Mouse (Mus musculus) midbrain, embryonic 13.5 days (tissue): Measurements from ENCODE around the gene Itsn2. TPM values are rescaled to one million over a fixed set of nuclear protein-coding genes. Genes with fewer than 3 reads are reported as not detected.
"Not testable (repeated sequence)": the region's sequence is repeated elsewhere in the genome, so short reads cannot be mapped to it uniquely, and the experiment has no call there.

Experiments
- ATAC-seq: fragments of 200-750 bp; cut with Nextera tagmentation; 2 replicates; pipeline ENCODE4 v1.8.0; 2017; ENCODE audit warnings: mild to moderate bottlenecking, moderate TSS enrichment, moderate library complexity
- H3K27ac ChIP-seq: fragments of 300-500 bp; sonication (generic); 2 replicates; pipeline ENCODE4 v1.5.1; 2015; ENCODE audit warnings: inconsistent platforms, mild to moderate bottlenecking, moderate library complexity
- H3K27me3 ChIP-seq: fragments of 300-500 bp; sonication (generic); 2 replicates; pipeline ENCODE4 v1.6.1; 2015; ENCODE audit warnings: mild to moderate bottlenecking, inconsistent platforms
- H3K36me3 ChIP-seq: fragments of 300-500 bp; sonication (generic); 2 replicates; pipeline ENCODE4 v1.6.1; 2015; ENCODE audit warnings: mild to moderate bottlenecking, inconsistent platforms
- H3K4me1 ChIP-seq: fragments of 300-500 bp; sonication (generic); replicated peaks from 2 replicates; pipeline ENCODE4 v1.6.1; 2015; ENCODE audit warnings: inconsistent platforms
- H3K4me2 ChIP-seq: fragments of 300-500 bp; sonication (generic); replicated peaks from 2 replicates; pipeline ENCODE4 v1.6.1; 2015; ENCODE audit warnings: moderate library complexity, mild to moderate bottlenecking, inconsistent platforms
- H3K4me3 ChIP-seq: fragments of 300-500 bp; sonication (generic); replicated peaks from 2 replicates; pipeline ENCODE4 v1.5.1; 2015; ENCODE audit warnings: mild to moderate bottlenecking, inconsistent platforms
- H3K9ac ChIP-seq: fragments of 300-500 bp; sonication (generic); replicated peaks from 2 replicates; pipeline ENCODE4 v1.6.1; 2015; ENCODE audit warnings: mild to moderate bottlenecking, inconsistent platforms
- H3K9me3 ChIP-seq: fragments of 300-500 bp; sonication (generic); 2 replicates; pipeline ENCODE4 v1.6.1; 2016; ENCODE audit warnings: mild to moderate bottlenecking, inconsistent platforms
- WGBS: fragments of 180-500 bp; shearing (Covaris S2); methylation state at CpG from one replicate; pipeline ENCODE4 v1.1.7; 2015; 5-methylcytosine and 5-hydroxymethylcytosine counted together
- polyA plus RNA-seq: library from polyadenylated mRNA; unstranded; fragments of >200 nt; fragmentation: Nextera tagmentation; extraction: Ambion mirVana; gene quantifications from 2 replicates; pipeline ENCODE4 v1.2.1, GENCODE M21; 2015

The Itsn2 gene
- polyA plus RNA-seq, 1 experiment from 2014 or later: 17.3 TPM

DNA sequence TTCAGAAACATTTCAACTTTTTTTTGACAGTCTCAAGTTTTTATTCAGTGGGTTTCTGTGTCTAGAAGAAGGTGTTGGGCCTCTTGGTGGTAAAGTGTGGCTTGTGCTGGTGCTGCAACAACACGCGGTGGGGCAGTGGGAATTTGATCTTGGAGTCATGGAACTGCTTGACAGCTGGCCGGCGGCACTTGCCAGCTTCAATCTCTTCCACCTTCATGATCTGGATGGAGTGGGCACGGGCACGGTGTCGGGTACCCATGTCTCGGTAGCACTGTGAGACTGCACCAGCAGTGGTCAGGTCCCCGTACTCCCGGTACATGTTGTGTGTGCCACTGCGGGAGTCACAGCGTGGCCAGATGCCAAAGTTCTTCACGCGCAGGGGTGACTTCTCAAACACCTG lies 96.9 kb downstream of the Itsn2 start:
- Histone ChIP-seq H3K36me3 (no peaks in the 10 kb centered on the region), H3K4me3 (no peak overlapping the region), H3K9me3 (no peaks in the 10 kb centered on the region), H3K27me3 (no peaks in the 10 kb centered on the region), H3K4me2 (no peak overlapping the region), H3K4me1 (no peaks in the 10 kb centered on the region), H3K27ac (no peak overlapping the region), H3K9ac (no peak overlapping the region)
- WGBS: 96% methylated on average over 14 of the region's 14 CpGs
- no peak for ATAC-seq

DNA sequence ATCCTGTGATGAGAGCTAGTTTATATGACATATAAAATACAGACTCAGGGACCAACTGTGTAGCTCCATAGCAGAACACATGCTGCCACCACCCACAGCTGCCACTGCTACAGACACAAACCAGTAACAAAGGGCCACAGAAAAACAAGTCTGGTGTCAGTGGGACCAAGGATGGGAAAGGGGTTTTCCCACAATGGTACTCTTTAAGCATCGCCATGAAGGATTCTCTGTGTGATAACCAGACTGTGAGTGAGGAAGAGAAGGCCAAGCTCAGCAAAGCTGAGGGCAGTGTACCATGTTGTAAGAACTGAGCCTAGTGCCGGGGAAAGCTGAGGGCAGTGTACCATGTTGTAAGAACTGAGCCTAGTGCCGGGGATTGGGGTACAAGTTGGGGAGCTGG lies 98.8 kb downstream of the Itsn2 start:
- H3K4me1 ChIP-seq: no peaks in the 10 kb centered on the region
- H3K27ac ChIP-seq: no peak overlapping the region
- no peaks in the 10 kb centered on the region for H3K36me3 ChIP-seq
- no peaks in the 10 kb centered on the region for H3K27me3 ChIP-seq
- 90% methylated on average over 3 of the region's 3 CpGs for WGBS
- no peaks in the 10 kb centered on the region for H3K9me3 ChIP-seq
- H3K4me2 ChIP-seq: no peak overlapping the region
- no peak overlapping the region for H3K9ac ChIP-seq
- H3K4me3 ChIP-seq: no peak overlapping the region
- no peak for ATAC-seq

DNA sequence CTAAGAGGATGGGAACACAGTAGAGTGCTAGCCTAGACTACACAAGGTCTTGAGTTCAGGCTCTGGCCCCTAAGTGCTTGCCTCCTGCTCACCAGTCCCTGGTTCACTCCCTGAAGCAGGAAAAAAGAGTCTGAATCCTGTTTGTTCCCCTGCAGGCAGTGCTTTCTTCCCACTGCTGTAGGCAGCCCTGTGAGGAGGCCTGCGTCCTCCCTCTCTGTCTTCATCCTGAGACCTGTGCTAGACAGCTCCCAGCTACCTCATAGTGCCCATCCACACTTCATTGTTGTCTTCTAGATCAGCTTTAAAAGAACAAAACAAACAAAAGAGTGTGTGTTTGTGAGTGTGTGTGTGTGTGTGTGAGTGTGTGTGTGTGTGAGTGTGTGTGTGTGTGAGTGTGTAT lies 102.1 kb downstream of the Itsn2 start:
- Histone ChIP-seq H3K9me3 (no peaks in the 10 kb centered on the region), H3K4me1 (no peaks in the 10 kb centered on the region), H3K27me3 (no peaks in the 10 kb centered on the region), H3K4me2 (no peak overlapping the region), H3K27ac (no peak overlapping the region), H3K36me3 (peaks cover 14% of the 10 kb centered on the region; the same call in 1 of the 2 replicates), H3K4me3 (no peak overlapping the region), H3K9ac (no peak overlapping the region)
- no peak for ATAC-seq
- whole genome bisulfite sequencing: 95% methylated on average over 1 of the region's 1 CpGs

DNA sequence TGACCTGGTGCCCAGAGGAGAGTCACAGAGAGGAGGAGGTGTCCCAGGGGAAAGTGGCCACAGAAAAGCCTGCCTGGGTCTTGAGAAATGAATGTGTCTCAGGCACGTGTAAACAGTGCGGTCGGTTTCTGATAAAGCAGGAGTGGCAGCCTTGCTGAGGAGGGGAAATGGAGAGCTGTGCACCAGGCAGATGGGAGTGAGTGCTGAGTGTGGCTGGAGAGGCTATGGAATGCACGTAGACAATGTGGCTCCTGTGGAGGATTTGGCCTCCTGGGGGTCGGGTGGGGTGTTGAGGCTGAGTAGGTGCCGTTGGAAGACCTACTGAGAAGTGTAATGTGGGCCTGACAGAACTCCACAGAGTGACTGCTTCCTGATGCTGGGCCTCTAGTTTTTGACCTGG lies 113.2 kb downstream of the Itsn2 start:
- not testable (repeated sequence) for H3K27ac ChIP-seq, H3K27me3 ChIP-seq, H3K4me3 ChIP-seq, H3K9ac ChIP-seq, H3K9me3 ChIP-seq, H3K4me2 ChIP-seq, ATAC-seq, H3K4me1 ChIP-seq
- H3K36me3 ChIP-seq: peaks cover 45% of the 10 kb centered on the region
- WGBS: 75% methylated on average over 6 of the region's 6 CpGs

DNA sequence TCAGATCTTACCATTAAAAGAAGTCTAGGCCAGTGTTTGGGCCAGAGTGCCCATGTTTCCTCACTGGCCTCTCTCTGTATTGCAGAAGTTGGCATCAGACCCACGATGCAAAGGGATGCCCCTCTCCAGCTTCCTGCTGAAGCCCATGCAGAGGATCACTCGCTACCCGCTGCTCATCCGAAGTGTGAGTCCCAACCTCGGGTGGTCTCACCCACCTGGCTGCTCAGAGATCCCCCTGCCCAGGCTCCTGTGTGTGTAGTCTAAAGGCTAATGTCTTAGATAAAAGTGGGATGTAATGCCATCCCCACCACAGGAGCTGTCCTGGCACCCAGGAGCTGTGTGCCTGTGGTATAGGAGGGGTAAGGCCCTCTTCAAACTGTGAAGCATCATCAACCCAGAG lies 113.7 kb downstream of the Itsn2 start:
- Histone ChIP-seq H3K9me3 (no peaks in the 10 kb centered on the region), H3K4me1 (no peaks in the 10 kb centered on the region), H3K9ac (no peak overlapping the region), H3K4me2 (no peak overlapping the region), H3K36me3 (peaks cover 44% of the 10 kb centered on the region), H3K27ac (no peak overlapping the region), H3K27me3 (no peaks in the 10 kb centered on the region), H3K4me3 (no peak overlapping the region)
- no peak for ATAC-seq
- 93% methylated on average over 5 of the region's 5 CpGs for WGBS

DNA sequence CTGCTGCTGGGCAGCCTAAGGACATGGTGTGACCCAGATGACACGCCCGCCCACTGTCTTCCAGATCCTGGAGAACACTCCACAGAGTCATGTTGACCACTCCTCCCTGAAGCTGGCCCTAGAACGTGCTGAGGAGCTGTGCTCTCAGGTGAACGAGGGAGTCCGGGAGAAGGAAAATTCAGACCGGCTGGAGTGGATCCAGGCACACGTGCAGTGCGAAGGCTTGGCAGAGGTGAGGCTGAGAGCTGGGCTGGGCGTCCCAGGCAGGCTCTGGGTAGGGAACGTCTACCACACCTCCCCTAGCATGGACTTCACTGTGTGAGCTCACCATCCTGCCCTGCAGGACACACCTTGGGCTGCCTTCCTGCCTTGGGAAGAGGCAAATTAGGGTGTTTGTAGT lies 114.5 kb downstream of the Itsn2 start:
- no peaks in the 10 kb centered on the region for H3K4me1 ChIP-seq
- no peak for ATAC-seq
- H3K27me3 ChIP-seq: no peaks in the 10 kb centered on the region
- no peak overlapping the region for H3K27ac ChIP-seq
- H3K9me3 ChIP-seq: no peaks in the 10 kb centered on the region
- H3K4me3 ChIP-seq: no peak overlapping the region
- no peak overlapping the region for H3K4me2 ChIP-seq
- H3K9ac ChIP-seq: no peak overlapping the region
- WGBS: 90% methylated on average over 10 of the region's 10 CpGs
- H3K36me3 ChIP-seq: peaks cover 45% of the 10 kb centered on the region

DNA sequence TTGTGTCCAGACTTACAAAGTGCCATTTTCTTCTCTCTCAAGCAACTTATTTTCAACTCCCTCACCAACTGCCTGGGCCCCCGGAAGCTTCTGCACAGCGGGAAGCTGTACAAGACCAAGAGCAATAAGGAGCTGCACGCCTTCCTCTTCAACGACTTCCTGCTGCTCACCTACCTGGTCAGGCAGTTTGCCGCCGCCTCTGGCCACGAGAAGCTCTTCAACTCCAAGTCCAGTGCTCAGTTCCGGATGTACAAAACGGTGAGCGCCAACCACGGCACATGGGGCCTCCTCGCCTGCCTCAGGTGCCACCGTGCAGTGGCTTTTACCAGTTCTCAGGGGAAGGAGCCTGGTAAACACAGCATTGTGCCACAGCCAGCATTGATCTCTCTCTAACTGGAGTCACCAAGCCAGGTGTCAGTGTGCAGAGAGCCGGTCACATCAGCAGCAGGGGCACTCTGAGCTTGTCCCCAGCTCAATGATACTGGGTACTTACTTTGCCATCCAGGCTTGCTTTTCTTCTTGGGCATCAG lies 115.1 kb downstream of the Itsn2 start:
- 94% methylated on average over 14 of the region's 14 CpGs for WGBS
- no peak overlapping the region for H3K27ac ChIP-seq
- no peaks in the 10 kb centered on the region for H3K27me3 ChIP-seq
- H3K4me2 ChIP-seq: no peak overlapping the region
- no peaks in the 10 kb centered on the region for H3K9me3 ChIP-seq
- no peaks in the 10 kb centered on the region for H3K4me1 ChIP-seq
- H3K36me3 ChIP-seq: peaks cover 45% of the 10 kb centered on the region
- H3K4me3 ChIP-seq: no peak overlapping the region
- H3K9ac ChIP-seq: no peak overlapping the region
- no peak for ATAC-seq

DNA sequence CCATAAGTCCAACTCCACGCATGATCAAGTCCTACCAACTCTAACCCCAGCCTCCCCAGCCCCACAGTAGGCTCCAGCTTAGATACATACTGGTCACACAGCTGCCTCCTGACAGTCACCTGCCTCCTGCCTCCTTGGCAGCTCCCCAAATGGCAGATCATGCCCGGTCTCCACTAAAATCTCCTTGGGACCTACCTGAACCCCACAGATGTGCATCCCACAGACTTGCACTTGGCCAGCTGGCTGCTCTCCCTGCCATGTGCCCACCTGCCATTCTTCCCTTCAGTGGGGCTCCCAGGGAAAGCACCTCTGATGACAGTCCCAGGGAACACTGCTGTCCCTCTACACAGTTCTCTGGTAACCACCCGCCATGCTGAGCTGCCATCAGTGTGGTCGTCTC lies 115.9 kb downstream of the Itsn2 start:
- Histone ChIP-seq H3K27me3 (no peaks in the 10 kb centered on the region), H3K4me3 (no peak overlapping the region), H3K4me1 (no peaks in the 10 kb centered on the region), H3K9me3 (no peaks in the 10 kb centered on the region), H3K4me2 (no peak overlapping the region), H3K9ac (no peak overlapping the region), H3K27ac (no peak overlapping the region), H3K36me3 (peaks cover 49% of the 10 kb centered on the region)
- no peak for ATAC-seq
- WGBS: 93% methylated on average over 4 of the region's 4 CpGs

DNA sequence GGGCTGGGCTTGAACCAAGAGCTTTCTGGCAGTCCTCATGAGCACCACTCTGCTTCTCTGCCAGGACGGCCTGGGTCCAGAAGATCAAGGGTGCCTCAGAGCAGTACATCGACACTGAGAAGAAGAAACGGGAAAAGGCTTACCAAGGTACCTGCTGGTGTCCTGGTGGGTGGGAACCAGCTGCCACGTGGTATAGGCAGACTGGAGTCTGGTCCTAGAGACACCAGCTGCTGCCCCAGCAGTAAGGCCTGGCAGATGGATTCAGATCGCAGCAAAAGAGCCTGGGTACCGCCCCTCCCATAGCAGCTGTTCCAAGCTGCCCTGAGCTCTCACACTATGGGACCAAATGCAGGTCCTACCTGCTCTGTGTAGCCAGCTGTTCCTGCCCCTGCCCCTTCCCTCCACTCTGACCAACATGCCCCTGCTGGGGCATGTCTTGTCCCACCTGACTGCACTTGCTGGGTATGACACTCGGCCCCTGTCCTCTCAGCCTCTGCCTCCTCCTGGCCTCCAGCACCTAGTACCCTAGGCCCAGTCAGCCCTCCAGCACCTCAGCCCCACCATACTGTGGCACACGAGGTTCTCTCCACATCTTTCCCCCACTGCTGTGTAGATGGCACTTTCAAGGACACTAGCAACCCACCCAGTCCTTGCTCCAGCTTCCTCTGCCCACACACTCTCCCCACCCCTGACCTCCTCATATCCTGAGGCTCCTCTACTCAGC lies 116.6 kb downstream of the Itsn2 start:
- Histone ChIP-seq H3K27me3 (no peaks in the 10 kb centered on the region), H3K9ac (no peak overlapping the region), H3K4me2 (no peak overlapping the region), H3K27ac (no peak overlapping the region), H3K4me1 (no peaks in the 10 kb centered on the region), H3K36me3 (peaks cover 50% of the 10 kb centered on the region), H3K9me3 (no peaks in the 10 kb centered on the region), H3K4me3 (no peak overlapping the region)
- WGBS: 76% methylated on average over 8 of the region's 8 CpGs
- peak; percentile 70 for ATAC-seq

DNA sequence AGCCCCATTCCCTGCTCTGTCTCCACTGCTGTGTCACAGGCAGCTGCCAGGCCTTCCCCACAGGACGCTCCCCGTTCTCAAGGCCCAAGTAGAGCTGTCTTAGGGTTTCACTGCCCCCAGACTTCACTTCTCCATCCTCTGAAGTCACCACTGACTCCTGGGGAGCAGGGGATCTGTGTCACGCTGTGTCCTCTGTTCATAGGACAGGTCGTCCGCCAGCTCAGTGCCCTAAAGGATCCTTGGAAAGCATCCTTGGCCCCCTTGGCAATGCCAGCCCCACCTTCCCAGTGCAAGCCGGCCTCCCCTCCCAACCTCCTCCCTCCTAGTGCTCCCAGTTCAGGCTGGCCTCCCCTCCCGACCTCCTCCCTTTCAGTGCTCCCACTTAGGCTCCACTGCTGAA lies 117.5 kb downstream of the Itsn2 start:
- peaks cover 53% of the 10 kb centered on the region for H3K36me3 ChIP-seq
- no peak overlapping the region for H3K4me2 ChIP-seq
- no peaks in the 10 kb centered on the region for H3K9me3 ChIP-seq
- no peak overlapping the region for H3K4me3 ChIP-seq
- no peak overlapping the region for H3K27ac ChIP-seq
- no peak overlapping the region for H3K9ac ChIP-seq
- H3K27me3 ChIP-seq: no peaks in the 10 kb centered on the region
- no peaks in the 10 kb centered on the region for H3K4me1 ChIP-seq
- WGBS: 85% methylated on average over 7 of the region's 7 CpGs
- no peak for ATAC-seq

DNA sequence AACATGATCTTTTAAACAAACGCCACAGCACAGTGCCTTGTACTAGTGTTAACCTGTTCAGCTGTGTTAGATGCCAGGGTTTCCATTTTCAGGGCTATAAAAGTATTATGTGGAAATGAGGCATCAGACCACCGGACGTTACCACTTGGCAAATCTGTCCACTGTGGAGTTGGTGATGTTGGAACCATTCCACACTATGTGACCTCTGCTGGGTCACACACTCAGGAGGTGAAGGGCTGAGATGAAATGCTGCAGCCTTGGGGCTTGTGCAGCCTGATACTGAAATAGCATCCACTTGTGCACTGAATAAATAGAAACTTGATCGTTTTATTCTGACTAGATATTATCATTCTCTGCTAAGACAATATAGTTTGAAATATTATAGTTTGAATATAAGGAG lies 120.9 kb downstream of the Itsn2 start:
- H3K27me3 ChIP-seq: no peaks in the 10 kb centered on the region
- H3K27ac ChIP-seq: no peak overlapping the region
- ATAC-seq: no peak
- no peak overlapping the region for H3K4me3 ChIP-seq
- no peaks in the 10 kb centered on the region for H3K9me3 ChIP-seq
- whole genome bisulfite sequencing: 88% methylated on average over 4 of the region's 4 CpGs
- H3K4me2 ChIP-seq: no peak overlapping the region
- peaks cover 39% of the 10 kb centered on the region for H3K36me3 ChIP-seq
- H3K9ac ChIP-seq: no peak overlapping the region
- peaks cover 3% of the 10 kb centered on the region; the same call in 1 of the 2 replicates for H3K4me1 ChIP-seq

DNA sequence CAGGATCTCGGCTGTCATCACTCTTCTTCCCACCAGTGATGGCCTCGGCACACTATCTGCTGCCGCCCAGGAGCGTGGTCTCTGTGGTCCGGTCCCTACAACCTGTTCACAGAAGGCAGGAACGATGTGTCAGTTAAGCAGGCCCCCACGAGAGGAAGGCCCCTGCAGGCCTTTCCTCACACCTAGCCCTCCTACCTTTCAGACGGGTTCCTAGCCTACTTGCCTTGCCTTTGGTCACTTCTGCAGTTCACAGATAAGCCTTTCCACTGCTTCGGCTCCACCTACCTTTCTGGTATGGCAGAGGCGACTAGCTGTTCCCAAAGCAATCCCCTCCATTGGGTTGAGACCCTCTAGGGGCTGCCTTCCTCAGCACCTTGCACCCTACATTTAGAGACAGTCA lies 123.2 kb downstream of the Itsn2 start:
- no peak overlapping the region for H3K4me2 ChIP-seq
- H3K9ac ChIP-seq: no peak overlapping the region
- no peaks in the 10 kb centered on the region for H3K9me3 ChIP-seq
- H3K4me1 ChIP-seq: peaks cover 3% of the 10 kb centered on the region; the same call in 1 of the 2 replicates
- no peak overlapping the region for H3K4me3 ChIP-seq
- ATAC-seq: no peak
- no peaks in the 10 kb centered on the region for H3K27me3 ChIP-seq
- H3K27ac ChIP-seq: no peak overlapping the region
- 85% methylated on average over 10 of the region's 10 CpGs for WGBS
- peaks cover 22% of the 10 kb centered on the region for H3K36me3 ChIP-seq

DNA sequence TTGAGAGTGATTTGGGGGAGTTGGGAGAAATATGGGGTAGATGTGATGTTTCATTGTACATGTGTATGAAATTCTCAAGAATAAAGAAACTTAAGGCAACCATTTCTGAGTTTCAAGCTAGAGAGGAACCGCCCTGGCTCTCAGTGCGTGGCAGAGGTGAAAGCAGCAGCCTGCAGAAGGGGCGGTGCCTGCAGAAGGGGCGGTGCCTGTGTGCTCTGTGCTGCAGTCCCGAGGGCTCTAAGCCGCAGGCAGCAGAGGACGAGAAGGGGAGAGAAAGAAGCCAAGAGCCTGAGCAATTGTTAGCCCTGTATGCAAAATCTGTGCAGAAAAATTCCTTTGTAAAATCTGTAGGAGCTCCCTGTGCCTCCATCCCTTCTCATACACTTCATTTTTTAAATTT lies 125.0 kb downstream of the Itsn2 start:
- Histone ChIP-seq H3K9ac (no peak overlapping the region), H3K4me2 (no peak overlapping the region), H3K4me3 (no peak overlapping the region), H3K4me1 (peaks cover 3% of the 10 kb centered on the region; the same call in 1 of the 2 replicates), H3K27ac (no peak overlapping the region), H3K9me3 (no peaks in the 10 kb centered on the region), H3K36me3 (peaks cover 12% of the 10 kb centered on the region), H3K27me3 (no peaks in the 10 kb centered on the region)
- WGBS: 5% methylated on average over 7 of the region's 7 CpGs
- ATAC-seq: peak; percentile 80
